Mouse (Mus musculus) liver, postnatal 0 days (tissue): ENCODE measurements around the gene BC055324.

Experiments used
- CTCF ChIP-seq: sonication (generic); IDR thresholded peaks from 2 replicates; pipeline ENCODE4 v1.5.1; 2016; ENCODE audit warnings: antibody characterized with exemption, low read depth
- EP300 ChIP-seq: IDR thresholded peaks from 2 replicates; pipeline ENCODE4 v1.6.1; 2016; ENCODE audit warnings: antibody characterized with exemption, low read depth, mild to moderate bottlenecking

DNA sequence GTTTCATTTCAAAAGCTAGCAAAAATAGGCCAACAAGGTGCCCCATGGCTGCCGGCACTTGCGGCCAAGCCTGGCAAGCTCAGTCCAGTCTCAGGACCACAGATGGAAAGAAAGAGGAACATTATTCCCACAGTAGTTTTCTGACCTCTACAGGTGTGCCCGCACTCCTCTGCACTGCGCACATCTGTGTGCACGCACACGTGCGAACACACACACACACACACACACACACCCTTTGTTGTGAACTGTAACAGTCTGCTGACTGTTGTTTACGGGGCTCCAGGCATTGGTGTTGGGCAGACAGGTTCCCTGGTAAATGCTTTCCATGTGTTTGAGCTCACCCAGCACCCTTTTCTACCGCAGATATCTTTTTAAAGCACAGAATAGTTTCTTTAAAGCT lies 83.8 kb downstream of the BC055324 start:
- TF ChIP-seq CTCF (no peak), EP300 (no peak)
